ENCODE assay signal across 9 mouse cellular contexts in the genomic region with DNA sequence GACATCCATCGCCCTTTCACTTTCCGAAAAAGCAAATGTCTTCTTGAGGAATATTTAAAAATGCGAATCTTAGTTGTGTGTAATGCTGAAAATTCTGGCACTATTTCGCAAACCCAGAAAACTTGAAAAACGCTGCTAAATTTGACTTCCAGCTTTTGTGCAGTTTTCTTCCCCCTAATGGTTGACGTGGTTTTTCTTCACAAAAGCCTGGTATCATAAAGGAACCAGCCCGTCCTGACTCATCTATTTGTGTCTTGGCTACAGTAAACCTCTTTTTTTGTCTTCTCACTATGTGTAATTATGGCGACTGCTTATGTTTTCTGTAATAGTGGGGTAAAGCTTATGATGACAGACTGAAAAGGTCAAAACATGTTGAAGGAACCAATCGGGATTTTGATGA. TPM values are rescaled to one million over a fixed set of nuclear protein-coding genes. Genes with fewer than 3 reads are reported as not detected.
A peak's percentile ranks its signal among the peaks of the same experiment; 100 is the strongest.
DNase-seq lines count a peak whose midpoint lies in the region; ATAC-seq and TF ChIP-seq lines count a peak whose summit lies in the region.
"Had no signal": no experiment of that assay in that cellular context is flagged by ENCODE, and none has a peak within 500 bp of the region (broad histone marks: within the 10 kb centered on the region; RNA-seq: fewer than 3 reads in every experiment).

No protein-coding gene starts in this region.

- H3K36me3 ChIP-seq in heart, embryonic 13.5 days = no peaks in the 10 kb centered on the region
- H3K36me3 ChIP-seq in hindbrain, embryonic 14.5 days (replicated peaks; ENCODE audit: control insufficient read depth, insufficient read depth) = no peaks in the 10 kb centered on the region
- H3K36me3 ChIP-seq in midbrain, postnatal 0 days (ENCODE audit: insufficient read depth, low read length) = no peaks in the 10 kb centered on the region

- peak overlapping the region; percentile 98 for H3K9ac ChIP-seq in heart, embryonic 13.5 days
- H3K9ac ChIP-seq in hindbrain, embryonic 14.5 days = peak overlapping the region; percentile 99
- peak overlapping the region; percentile 77 for H3K9ac ChIP-seq in midbrain, postnatal 0 days (replicated peaks; ENCODE audit: low read length, poor library complexity, severe bottlenecking)

- intact Hi-C loops in heart, postnatal 14 days (cut with DNase I) = no loop called here

- H3K9me3 ChIP-seq in heart, embryonic 13.5 days = no peaks in the 10 kb centered on the region
- no peaks in the 10 kb centered on the region for H3K9me3 ChIP-seq in hindbrain, embryonic 14.5 days (ENCODE audit: control insufficient read depth, low read length)
- H3K9me3 ChIP-seq in midbrain, postnatal 0 days (ENCODE audit: low read length) = no peaks in the 10 kb centered on the region

- 21% methylated on average over 9 of the region's 9 CpGs for WGBS in heart, embryonic 13.5 days
- WGBS in bone marrow, adult 2 months = 3% methylated on average over 9 of the region's 9 CpGs
- 17% methylated on average over 9 of the region's 9 CpGs for WGBS in hindbrain, embryonic 14.5 days
- WGBS in midbrain, postnatal 0 days = 16% methylated on average over 9 of the region's 9 CpGs

- H3K4me1 ChIP-seq in heart, embryonic 13.5 days = peaks cover 15% of the 10 kb centered on the region
- H3K4me1 ChIP-seq in bone marrow, adult 2 months (ENCODE audit: control insufficient read depth, insufficient read depth, low read length) = peaks cover 1% of the 10 kb centered on the region; the same call in 1 of the 2 replicates
- peaks cover 16% of the 10 kb centered on the region for H3K4me1 ChIP-seq in hindbrain, embryonic 14.5 days (replicated peaks; ENCODE audit: control insufficient read depth, insufficient read depth, low read length)
- no peaks in the 10 kb centered on the region for H3K4me1 ChIP-seq in midbrain, postnatal 0 days (ENCODE audit: insufficient read depth, low read length)

- ATAC-seq in heart, embryonic 13.5 days (ENCODE audit: extremely low read depth, insufficient number of reproducible peaks, low FRiP score, low TSS enrichment) = no peak
- ATAC-seq in hindbrain, embryonic 14.5 days (ENCODE audit: low FRiP score) = no peak
- ATAC-seq in midbrain, postnatal 0 days (ENCODE audit: low FRiP score) = no peak

- no peak for TF ChIP-seq CTCF in bone marrow, adult 2 months (IDR thresholded peaks at IDR 0.05; ENCODE audit: control insufficient read depth, insufficient read depth, low read length)
- TF ChIP-seq CTCF in midbrain, postnatal 0 days (IDR thresholded peaks at IDR 0.05) = no peak

- no peaks in the 10 kb centered on the region for H3K27me3 ChIP-seq in heart, embryonic 13.5 days (replicated peaks)
- H3K27me3 ChIP-seq in hindbrain, embryonic 14.5 days (ENCODE audit: control insufficient read depth, insufficient read depth, low read length) = no peaks in the 10 kb centered on the region
- H3K27me3 ChIP-seq in midbrain, postnatal 0 days (ENCODE audit: insufficient read depth, low read length) = no peaks in the 10 kb centered on the region
- H3K27me3 ChIP-seq: Patski had no signal

- DNase-seq in heart, postnatal 14 days = no peak
- no peak for DNase-seq in hindbrain, embryonic 14.5 days (ENCODE audit: low spot score)
- DNase-seq in midbrain, postnatal 0 days (ENCODE audit: low spot score) = peak; percentile 21
- DNase-seq in cerebellum, postnatal 25 days = no peak
- DNase-seq in layer of hippocampus, adult 9-11 months = no peak
- DNase-seq in kidney, adult 9 months = no peak

- peak overlapping the region; percentile 97 for H3K4me2 ChIP-seq in heart, embryonic 13.5 days
- peak overlapping the region; percentile 99 for H3K4me2 ChIP-seq in hindbrain, embryonic 14.5 days (replicated peaks)
- peak overlapping the region; percentile 52 for H3K4me2 ChIP-seq in midbrain, postnatal 0 days (ENCODE audit: low read depth, low read length, poor library complexity, severe bottlenecking)

- peak overlapping the region; percentile 100 for H3K27ac ChIP-seq in heart, embryonic 13.5 days (replicated peaks)
- no peak overlapping the region for H3K27ac ChIP-seq in bone marrow, adult 2 months (ENCODE audit: control insufficient read depth, insufficient read depth, low read depth, low read length, poor library complexity)
- peak overlapping the region; percentile 100 for H3K27ac ChIP-seq in hindbrain, embryonic 14.5 days
- peak overlapping the region; percentile 98 for H3K27ac ChIP-seq in midbrain, postnatal 0 days (ENCODE audit: low read depth, low read length)

- H3K4me3 ChIP-seq in heart, embryonic 13.5 days = peak overlapping the region; percentile 76
- peak overlapping the region; percentile 82 for H3K4me3 ChIP-seq in bone marrow, adult 2 months (replicated peaks; ENCODE audit: control insufficient read depth, low read depth, low read length)
- H3K4me3 ChIP-seq in hindbrain, embryonic 14.5 days (replicated peaks; ENCODE audit: low read length) = peak overlapping the region; percentile 69
- peak overlapping the region; percentile 48 for H3K4me3 ChIP-seq in midbrain, postnatal 0 days (ENCODE audit: low read depth, low read length)

- no peak for TF ChIP-seq POLR2A in bone marrow, adult 2 months (IDR thresholded peaks at IDR 0.05; ENCODE audit: borderline replicate concordance, control insufficient read depth, low read depth, low read length)

RNA-seq across cellular contexts. Expression of a gene that starts 8.9 kb away (rescaled TPM):
- 5.1 and 6.6 TPM in 2 replicates for polyA plus RNA-seq in heart, embryonic 13.5 days (2015; fragmentation: Nextera tagmentation; extraction: Ambion mirVana)
- total RNA-seq in heart, postnatal 14 days (2021) = 10 to 100 TPM; 33.8 to 34.0 TPM
- polyA plus RNA-seq in bone marrow, adult 2 months (2011; ENCODE audit: insufficient read depth, insufficient read length, low replicate concordance, missing spikeins) = 22.2 and 33.2 TPM in 2 replicates
- 20.3 and 20.4 TPM in 2 replicates for polyA plus RNA-seq in hindbrain, embryonic 14.5 days (2014; fragmentation: Nextera tagmentation; extraction: Ambion mirVana)
- 20.0 and 23.2 TPM in 2 replicates for total RNA-seq in midbrain, postnatal 0 days (2014; rRNA removed)
- 8.6 and 13.6 TPM in 2 replicates for polyA plus RNA-seq in midbrain, postnatal 0 days (2015; fragmentation: Nextera tagmentation; extraction: Ambion mirVana)

RNA-seq across cellular contexts. Expression of a gene that starts 58.6 kb away (rescaled TPM):
- polyA plus RNA-seq in heart, embryonic 13.5 days (2015; fragmentation: Nextera tagmentation; extraction: Ambion mirVana) = 55.3 and 55.9 TPM in 2 replicates
- 100 to 1,000 TPM; 299 to 338 TPM for total RNA-seq in heart, postnatal 14 days (2021)
- 1.2 and 9.3 TPM in 2 replicates for polyA plus RNA-seq in bone marrow, adult 2 months (2011; ENCODE audit: insufficient read depth, insufficient read length, low replicate concordance, missing spikeins)
- polyA plus RNA-seq in hindbrain, embryonic 14.5 days (2014; fragmentation: Nextera tagmentation; extraction: Ambion mirVana) = 41.3 and 43.6 TPM in 2 replicates
- total RNA-seq in midbrain, postnatal 0 days (2014; rRNA removed) = 24.0 and 26.2 TPM in 2 replicates
- 23.1 and 24.1 TPM in 2 replicates for polyA plus RNA-seq in midbrain, postnatal 0 days (2015; fragmentation: Nextera tagmentation; extraction: Ambion mirVana)
